18 mouse cellular contexts compared by ENCODE assay signal in the genomic region with DNA sequence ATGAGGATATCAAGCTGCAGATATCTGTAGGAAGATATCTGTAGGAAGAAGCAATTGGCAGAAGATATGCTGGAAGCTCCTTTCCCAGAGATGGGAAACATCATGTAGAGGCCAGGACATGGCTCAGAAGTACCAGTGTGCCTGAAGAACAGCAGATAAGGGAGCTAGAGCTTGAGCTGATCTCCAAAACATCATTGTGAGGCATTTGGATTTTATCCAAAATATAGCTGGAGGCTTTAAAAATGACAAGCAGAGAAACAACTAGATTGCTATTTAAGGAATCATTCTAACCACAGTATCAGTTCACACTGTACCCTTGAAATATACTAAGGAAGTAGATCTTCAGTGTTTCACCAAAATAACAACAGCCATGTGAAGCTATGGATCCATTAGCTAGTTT.
"Had no signal": no experiment of that assay in that cellular context is flagged by ENCODE, and none has a peak within 500 bp of the region (broad histone marks: within the 10 kb centered on the region; RNA-seq: fewer than 3 reads in every experiment).

No protein-coding gene starts in this region.

- H3K9ac ChIP-seq: liver, embryonic 13.5 days; liver, embryonic 15.5 days; liver, postnatal 0 days; lung, embryonic 15.5 days; midbrain, embryonic 12.5 days; neural tube, embryonic 13.5 days had no signal

- H3K36me3 ChIP-seq: liver, embryonic 13.5 days; liver, embryonic 15.5 days; lung, embryonic 15.5 days; midbrain, embryonic 12.5 days; neural tube, embryonic 13.5 days had no signal

- H3K4me1 ChIP-seq: liver, embryonic 13.5 days; liver, embryonic 15.5 days; lung, embryonic 15.5 days; midbrain, embryonic 12.5 days; neural tube, embryonic 13.5 days had no signal

- H3K9me3 ChIP-seq: liver, embryonic 13.5 days; liver, embryonic 15.5 days; lung, embryonic 15.5 days; midbrain, embryonic 12.5 days; neural tube, embryonic 13.5 days had no signal

- H3K27ac ChIP-seq: liver, embryonic 13.5 days; liver, embryonic 15.5 days; lung, embryonic 15.5 days; macrophage; midbrain, embryonic 12.5 days; neural tube, embryonic 13.5 days had no signal

- DNase-seq: liver, embryonic 13.5 days; liver, postnatal 0 days; lung, adult 2 months; lung, postnatal 14 days; lung, postnatal 36 days; midbrain, embryonic 14.5 days; right cerebral cortex, postnatal 14 days; thymus, adult 18-20 months; thymus, postnatal 14 days; thymus, postnatal 36 days had no signal

- H3K4me3 ChIP-seq: liver, embryonic 13.5 days; liver, embryonic 15.5 days; lung, embryonic 15.5 days; midbrain, embryonic 12.5 days; myocyte; neural tube, embryonic 13.5 days had no signal

- H3K27me3 ChIP-seq: liver, embryonic 13.5 days; liver, embryonic 15.5 days; lung, embryonic 15.5 days; midbrain, embryonic 12.5 days; neural tube, embryonic 13.5 days had no signal

- ATAC-seq: liver, postnatal 0 days; lung, postnatal 0 days; midbrain, embryonic 16.5 days had no signal
